Mouse (Mus musculus): Measurements from ENCODE around the gene Clip4.

DNA sequence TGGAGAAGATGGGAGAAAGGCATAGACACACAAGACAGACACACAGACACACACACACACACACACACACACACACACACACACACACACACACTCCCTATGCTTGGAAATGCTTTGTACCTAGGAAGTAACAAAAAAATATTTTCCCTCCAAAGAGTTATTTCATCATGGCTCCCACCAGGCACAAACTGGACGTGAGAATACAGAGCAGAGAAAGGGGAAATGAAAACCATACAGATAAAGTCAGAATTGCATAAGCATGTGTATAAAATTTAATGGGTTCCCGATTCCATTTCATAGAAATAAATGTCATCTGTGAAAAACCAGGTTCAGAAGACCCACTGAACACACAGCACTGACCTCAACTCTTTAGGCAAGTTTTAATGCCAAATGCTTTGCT, 99.6 kb downstream of the Clip4 start:
- TF ChIP-seq CTCF (conservative IDR thresholded peaks at IDR 0.05; ENCODE audit: insufficient read depth, insufficient read length, low read depth, low read length) = no peak
- TF ChIP-seq POLR2A (IDR thresholded peaks at IDR 0.05; ENCODE audit: low read depth, low read length) = no peak
